10 mouse cellular contexts compared by ENCODE assay signal in genomic region chr14:7567890-7568289, GRCm38 (mm10). TPM values are rescaled to one million over a fixed set of nuclear protein-coding genes. Genes with fewer than 3 reads are reported as not detected.
A peak's percentile ranks its signal among the peaks of the same experiment; 100 is the strongest.
DNase-seq lines count a peak whose midpoint lies in the region; ATAC-seq and TF ChIP-seq lines count a peak whose summit lies in the region.
"Not testable (repeated sequence)": the region's sequence is repeated elsewhere in the genome, so short reads cannot be mapped to it uniquely, and the experiment has no call there.
"Had no signal": no experiment of that assay in that cellular context is flagged by ENCODE, and none has a peak within 500 bp of the region (broad histone marks: within the 10 kb centered on the region; RNA-seq: fewer than 3 reads in every experiment).

No protein-coding gene starts in this region.

- H3K27me3 ChIP-seq in forebrain, embryonic 15.5 days; heart, postnatal 0 days (ENCODE audit: control insufficient read depth, insufficient read depth, low read length); kidney, adult 2 months (replicated peaks; ENCODE audit: control insufficient read depth, insufficient read depth, low read length); limb, embryonic 15.5 days; midbrain, embryonic 13.5 days; stomach, embryonic 15.5 days (replicated peaks): not testable (repeated sequence)

- peak overlapping the region; percentile 25; the same call in 1 of the 2 replicates for H3K4me3 ChIP-seq in cortical plate, adult 2 months (ENCODE audit: insufficient read depth, low read length)
- H3K4me3 ChIP-seq in forebrain, embryonic 15.5 days: peak overlapping the region; percentile 49
- peak overlapping the region; percentile 36 for H3K4me3 ChIP-seq in heart, postnatal 0 days (ENCODE audit: low read depth, low read length)
- H3K4me3 ChIP-seq in kidney, adult 2 months (ENCODE audit: insufficient read depth, low read depth, low read length): peak overlapping the region; percentile 21; the same call in 1 of the 2 replicates
- peak overlapping the region; percentile 38 for H3K4me3 ChIP-seq in limb, embryonic 15.5 days
- peak overlapping the region; percentile 50 for H3K4me3 ChIP-seq in midbrain, embryonic 13.5 days (replicated peaks)
- H3K4me3 ChIP-seq in stomach, embryonic 15.5 days (replicated peaks): peak overlapping the region; percentile 39

- not testable (repeated sequence) for TF ChIP-seq EP300 in heart, postnatal 0 days (IDR thresholded peaks at IDR 0.05; ENCODE audit: low read depth)

- peak; percentile 0 for DNase-seq in Muller cell, postnatal 12 days (ENCODE audit: inconsistent ontology term)
- peak; percentile 0 for DNase-seq in heart, postnatal 0 days (ENCODE audit: low spot score)
- DNase-seq in kidney, adult 2 months: peak; percentile 0

- WGBS in forebrain, embryonic 15.5 days: 0% methylated on average over 22 of the region's 27 CpGs
- 1% methylated on average over 18 of the region's 27 CpGs for WGBS in heart, postnatal 0 days
- under 1% methylated on average over 21 of the region's 27 CpGs for WGBS in kidney, adult 2 months
- under 1% methylated on average over 19 of the region's 27 CpGs for WGBS in limb, embryonic 15.5 days
- 1% methylated on average over 21 of the region's 27 CpGs for WGBS in midbrain, embryonic 13.5 days
- whole genome bisulfite sequencing in stomach, embryonic 15.5 days: 0% methylated on average over 20 of the region's 27 CpGs

- TF ChIP-seq CTCF in cortical plate, adult 2 months (IDR thresholded peaks at IDR 0.05; ENCODE audit: extremely low read depth, insufficient read depth, low read length); heart, postnatal 0 days (IDR thresholded peaks at IDR 0.05; ENCODE audit: low read depth); kidney, adult 2 months (conservative IDR thresholded peaks at IDR 0.05; ENCODE audit: insufficient read depth, insufficient read length, low read depth, low read length): not testable (repeated sequence)

- TF ChIP-seq POLR2A in cortical plate, adult 2 months (IDR thresholded peaks at IDR 0.05; ENCODE audit: extremely low read depth, insufficient read depth, low read length); kidney, adult 2 months (IDR thresholded peaks at IDR 0.05; ENCODE audit: low read depth, low read length): not testable (repeated sequence)

- not testable (repeated sequence) for H3K9me3 ChIP-seq in forebrain, embryonic 15.5 days; heart, postnatal 0 days (replicated peaks; ENCODE audit: control insufficient read depth, low read length); limb, embryonic 15.5 days; midbrain, embryonic 13.5 days; stomach, embryonic 15.5 days

- H3K4me2 ChIP-seq in forebrain, embryonic 15.5 days (replicated peaks): peak overlapping the region; percentile 78
- peak overlapping the region; percentile 53 for H3K4me2 ChIP-seq in heart, postnatal 0 days (ENCODE audit: low read depth, low read length)
- peak overlapping the region; percentile 76 for H3K4me2 ChIP-seq in limb, embryonic 15.5 days
- peak overlapping the region; percentile 67 for H3K4me2 ChIP-seq in midbrain, embryonic 13.5 days (replicated peaks)
- peak overlapping the region; percentile 82 for H3K4me2 ChIP-seq in stomach, embryonic 15.5 days

- not testable (repeated sequence) for H3K4me1 ChIP-seq in cortical plate, adult 2 months (ENCODE audit: control insufficient read depth, insufficient read depth, low read length); forebrain, embryonic 15.5 days; heart, postnatal 0 days (ENCODE audit: control insufficient read depth, insufficient read depth); kidney, adult 2 months (ENCODE audit: control insufficient read depth, insufficient read depth, low read length); limb, embryonic 15.5 days; midbrain, embryonic 13.5 days (replicated peaks); stomach, embryonic 15.5 days

- H3K27ac ChIP-seq in cortical plate, adult 2 months (ENCODE audit: insufficient read depth, low read length); forebrain, embryonic 15.5 days (replicated peaks); heart, postnatal 0 days (ENCODE audit: low read depth); kidney, adult 2 months (ENCODE audit: insufficient read depth, low read depth, low read length); limb, embryonic 15.5 days; midbrain, embryonic 13.5 days; stomach, embryonic 15.5 days: not testable (repeated sequence)

- ATAC-seq in forebrain, embryonic 15.5 days (replicated peaks): 0 out of 2 replicates have a peak, but pooled peaks have one; percentile 55
- not testable (repeated sequence) for ATAC-seq in heart, postnatal 0 days (ENCODE audit: insufficient read depth, low read depth); limb, embryonic 15.5 days (ENCODE audit: insufficient number of reproducible peaks, low FRiP score, low TSS enrichment, low read depth); midbrain, embryonic 13.5 days; stomach, embryonic 15.5 days (ENCODE audit: insufficient read depth, low FRiP score, low read depth)

- peak overlapping the region; percentile 53 for H3K9ac ChIP-seq in forebrain, embryonic 15.5 days (replicated peaks)
- H3K9ac ChIP-seq in heart, postnatal 0 days (replicated peaks; ENCODE audit: low read depth, low read length); limb, embryonic 15.5 days; stomach, embryonic 15.5 days: not testable (repeated sequence)
- H3K9ac ChIP-seq in midbrain, embryonic 13.5 days (replicated peaks): peak overlapping the region; percentile 65

- H3K36me3 ChIP-seq in forebrain, embryonic 15.5 days; heart, postnatal 0 days (replicated peaks; ENCODE audit: control insufficient read depth, insufficient read depth, low read length); kidney, adult 2 months (ENCODE audit: control insufficient read depth, insufficient read depth, low read length); limb, embryonic 15.5 days; midbrain, embryonic 13.5 days; stomach, embryonic 15.5 days: not testable (repeated sequence)

RNA-seq across cellular contexts. Expression of gene Gm3558, which starts 0.5 kb away (rescaled TPM):
- 1.8 and 2.1 TPM in 2 replicates for polyA plus RNA-seq in cortical plate, adult 2 months (2012; rRNA removed)
- polyA plus RNA-seq in forebrain, embryonic 15.5 days (2015; fragmentation: Nextera tagmentation; extraction: Ambion mirVana): 2.7 and 3.2 TPM in 2 replicates
- not detected in 2 replicates for total RNA-seq in heart, postnatal 0 days (2014; rRNA removed; ENCODE audit: low replicate concordance)
- 0.22 and 0.51 TPM in 2 replicates for polyA plus RNA-seq in heart, postnatal 0 days (2015; fragmentation: Nextera tagmentation; extraction: Ambion mirVana)
- not detected in 2 replicates for polyA plus RNA-seq in kidney, adult 2 months (2012; rRNA removed)
- polyA plus RNA-seq in limb, embryonic 15.5 days (2015; fragmentation: Nextera tagmentation; extraction: Ambion mirVana): 1.0 and 2.1 TPM in 2 replicates
- 3.9 and 4.4 TPM in 2 replicates for polyA plus RNA-seq in midbrain, embryonic 13.5 days (2015; fragmentation: Nextera tagmentation; extraction: Ambion mirVana)
- 0.17 and 0.48 TPM in 2 replicates for polyA plus RNA-seq in stomach, embryonic 15.5 days (2015; fragmentation: Nextera tagmentation; extraction: Ambion mirVana)
- total RNA-seq: hematopoietic stem cell, adult 5-6 weeks had no signal

RNA-seq across cellular contexts. Expression of gene Gm10338, which starts 27.5 kb away (rescaled TPM):
- not detected in 2 replicates for polyA plus RNA-seq in cortical plate, adult 2 months (2012; rRNA removed)
- not detected in 2 replicates for polyA plus RNA-seq in forebrain, embryonic 15.5 days (2015; fragmentation: Nextera tagmentation; extraction: Ambion mirVana)
- not detected in 2 replicates for total RNA-seq in heart, postnatal 0 days (2014; rRNA removed; ENCODE audit: low replicate concordance)
- polyA plus RNA-seq in heart, postnatal 0 days (2015; fragmentation: Nextera tagmentation; extraction: Ambion mirVana): not detected in 2 replicates
- polyA plus RNA-seq in kidney, adult 2 months (2012; rRNA removed): not detected in 2 replicates
- polyA plus RNA-seq in limb, embryonic 15.5 days (2015; fragmentation: Nextera tagmentation; extraction: Ambion mirVana): not detected in 2 replicates
- polyA plus RNA-seq in midbrain, embryonic 13.5 days (2015; fragmentation: Nextera tagmentation; extraction: Ambion mirVana): not detected in 2 replicates
- not detected in 2 replicates for polyA plus RNA-seq in stomach, embryonic 15.5 days (2015; fragmentation: Nextera tagmentation; extraction: Ambion mirVana)
- total RNA-seq: hematopoietic stem cell, adult 5-6 weeks; layer of hippocampus, postnatal 25 days had no signal
